Mouse (Mus musculus) testis, postnatal 14 days (tissue): ENCODE measurements at regions not wholly inside any gene's neighbourhood (a gene's known extent, or its start where the extent isn't known, plus 50 kb on each side); places are given as distances from the start of the nearest gene placed in this dataset.

Source experiments
- DNase-seq: peaks from one replicate; pipeline ENCODE4 v3.0.0; 2021; ENCODE audit warnings: low spot score

DNA sequence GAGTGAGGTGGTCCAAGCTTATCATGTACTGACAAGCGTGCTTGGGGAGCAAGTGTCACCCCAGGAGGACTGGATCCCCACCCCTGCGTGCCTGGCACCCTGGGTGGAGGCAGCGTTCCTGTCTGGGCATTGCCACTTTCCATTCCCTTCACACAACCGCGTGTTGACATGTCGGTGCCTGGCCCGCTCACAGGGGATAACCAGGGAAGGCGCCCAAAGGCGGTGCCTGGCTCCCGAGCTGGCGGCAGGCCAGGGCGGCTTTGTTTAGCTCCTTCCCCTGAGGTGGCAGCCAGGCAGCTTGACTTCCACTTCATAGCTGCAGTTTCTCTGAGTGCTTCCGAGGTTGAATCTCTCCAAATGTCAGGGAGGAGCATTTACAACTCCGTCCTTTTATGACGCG, 318.7 kb upstream of the 4930535I16Rik start:
- DNase-seq, result no peak

GRCm38 (mm10) chr4:124228537-124228936, 310.7 kb upstream of the 4930535I16Rik start:
- peak; percentile 73 for DNase-seq

- DNase-seq, result no peak
Measured at GRCm38 (mm10) chr4:124223646-124224500, 306.1 kb upstream of the 4930535I16Rik start.

DNA sequence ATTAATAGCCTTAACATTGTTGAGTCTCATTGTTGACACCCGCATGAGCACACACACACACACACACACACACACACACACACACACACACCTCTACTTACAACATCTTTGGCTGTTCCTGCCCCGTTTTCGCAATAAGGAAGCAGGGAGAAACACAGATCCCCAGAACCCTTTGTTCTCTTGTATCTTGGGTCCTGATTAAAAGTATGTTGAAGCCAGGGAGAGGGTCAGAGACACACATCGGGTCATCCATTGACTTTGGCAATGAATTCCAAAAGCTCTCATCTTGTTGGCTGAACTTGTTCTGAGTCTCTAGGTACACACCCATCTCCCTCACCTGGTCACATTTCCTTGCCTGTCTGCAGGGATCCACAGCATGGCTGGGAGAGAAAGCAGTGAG, 303.9 kb upstream of the 4930535I16Rik start:
- no peak for DNase-seq

- peak; percentile 12 for DNase-seq
Measured at GRCm38 (mm10) chr4:124217206-124217605, 299.4 kb upstream of the 4930535I16Rik start.

GRCm38 (mm10) chr4:124216351-124216750, 298.5 kb upstream of the 4930535I16Rik start:
- no peak for DNase-seq

DNA sequence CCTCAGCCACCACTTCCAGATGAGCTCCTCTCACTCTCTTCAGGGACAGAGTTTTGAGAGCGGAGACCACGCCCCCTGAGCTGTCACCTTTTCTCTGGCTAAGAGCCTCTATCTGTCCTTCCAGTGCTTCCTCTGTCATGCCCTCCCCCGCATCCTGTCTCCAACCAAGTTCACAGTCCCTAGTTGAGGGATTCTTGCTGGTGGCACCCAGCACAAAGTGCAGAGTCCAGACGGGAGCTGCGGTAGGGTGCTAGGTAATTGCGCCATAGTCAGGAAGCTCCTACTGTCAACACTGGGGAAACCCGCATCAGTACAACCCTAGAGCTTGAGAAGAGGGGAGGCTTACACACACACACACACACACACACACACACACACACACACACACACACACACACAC, 297.3 kb upstream of the 4930535I16Rik start:
- no peak for DNase-seq

DNA sequence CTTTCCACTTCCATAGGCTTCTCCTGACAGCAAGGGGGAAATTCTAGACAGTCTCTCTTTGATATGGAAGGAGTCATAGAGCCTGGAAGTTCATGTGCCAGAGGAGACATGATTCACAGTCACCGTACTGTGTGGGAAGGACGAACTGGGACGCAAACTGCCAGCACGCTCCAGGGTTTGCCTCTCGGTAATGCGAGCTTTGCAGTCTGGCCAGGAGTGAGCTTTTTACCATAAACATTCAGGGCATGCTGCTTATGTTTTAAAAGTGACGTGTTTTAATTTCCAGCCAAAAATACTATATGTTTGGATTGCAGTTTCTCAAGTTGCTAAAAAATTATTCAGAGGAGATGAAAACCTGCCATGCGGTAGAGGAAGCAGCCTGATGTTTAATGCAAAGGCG, 292.3 kb upstream of the 4930535I16Rik start:
- no peak for DNase-seq

DNA sequence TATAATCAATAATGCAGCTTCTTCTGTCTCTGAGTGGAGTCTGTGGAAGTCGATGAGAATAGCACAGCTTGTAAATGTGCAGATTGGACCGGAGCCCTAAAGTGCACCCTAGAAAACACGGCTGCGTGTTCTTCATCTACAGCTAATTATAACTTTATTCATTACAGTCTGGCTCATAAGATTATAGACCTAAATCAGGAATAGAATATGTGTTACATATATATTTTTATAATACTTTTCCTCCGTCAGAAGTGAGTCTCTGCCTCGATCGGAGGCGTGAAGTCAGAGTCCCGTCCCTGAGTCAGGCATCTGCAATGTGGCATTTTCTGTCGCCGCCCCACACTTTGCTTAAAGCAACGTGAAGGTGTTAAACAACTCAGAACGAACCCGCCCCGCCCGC, 288.7 kb upstream of the 4930535I16Rik start:
- DNase-seq, result no peak

GRCm38 (mm10) chr4:124203736-124204135, 285.9 kb upstream of the 4930535I16Rik start:
- peak; percentile 28 for DNase-seq

DNA sequence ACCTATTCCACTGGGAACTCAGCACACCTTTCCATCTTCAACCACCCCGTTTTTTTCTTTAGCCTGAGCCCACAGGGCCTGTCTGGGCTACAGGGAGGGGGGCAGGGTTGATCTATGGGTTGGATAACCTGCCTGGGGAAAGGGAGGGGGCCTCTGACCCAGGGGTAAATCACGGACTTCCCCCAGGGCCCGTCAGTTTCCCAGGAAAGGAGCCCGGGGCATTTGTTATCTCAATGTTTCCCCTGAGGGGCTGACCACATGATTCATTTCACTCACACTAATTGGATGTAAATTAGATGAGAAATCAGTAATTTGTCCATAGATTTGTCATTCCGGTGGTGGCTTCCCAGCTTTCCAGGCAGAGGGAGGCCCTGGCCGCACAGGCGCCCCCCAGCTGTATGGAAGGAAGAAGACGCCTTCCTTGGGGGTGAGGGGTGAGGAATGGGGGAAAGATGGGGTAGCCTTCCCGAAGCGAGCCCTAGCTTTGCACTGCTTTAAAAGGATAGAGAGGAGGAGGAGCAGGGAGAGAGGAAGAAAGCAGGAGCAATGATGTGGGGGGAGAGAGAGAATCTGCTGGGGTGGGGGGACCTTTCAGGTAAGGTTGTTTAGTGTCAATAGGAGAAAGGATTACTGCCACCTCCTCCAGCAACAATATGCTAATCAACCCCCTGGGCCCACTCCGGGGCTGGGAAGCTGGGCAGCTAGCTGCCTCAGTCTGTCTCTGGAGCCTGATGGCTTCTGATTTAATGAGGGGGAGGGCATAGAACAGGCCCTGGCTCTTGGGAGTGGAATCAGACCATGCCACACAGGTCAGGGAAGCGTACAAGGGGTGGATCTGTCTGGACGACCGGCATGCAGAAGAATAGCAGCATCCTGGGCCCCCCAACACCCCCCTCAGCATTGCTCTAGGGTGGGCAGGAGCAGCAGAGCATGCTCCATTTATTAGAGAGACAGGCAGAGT, 282.3 kb upstream of the 4930535I16Rik start:
- no peak for DNase-seq

- DNase-seq, result no peak
Measured at GRCm38 (mm10) chr4:124198832-124199231, 281.0 kb upstream of the 4930535I16Rik start.

DNA sequence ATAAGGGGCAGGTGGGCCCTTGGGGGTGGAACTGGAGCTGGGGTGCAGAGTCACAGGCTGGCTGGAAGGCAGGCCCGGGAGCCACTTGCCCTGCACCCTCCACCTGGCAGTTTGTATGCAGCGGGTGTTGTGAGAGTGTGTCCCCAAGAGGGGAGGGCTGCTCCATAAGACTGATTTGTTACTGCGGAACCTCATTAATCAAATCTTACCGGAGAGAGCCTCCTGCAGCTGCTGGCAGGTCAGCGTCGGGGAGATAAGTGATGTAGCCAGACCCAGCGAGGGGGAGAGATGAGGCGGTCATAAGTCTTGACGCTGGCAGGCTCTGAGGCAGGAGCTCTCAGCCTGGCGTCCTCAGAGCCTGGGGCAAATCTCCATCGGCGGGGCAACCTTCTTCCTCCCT, 278.9 kb upstream of the 4930535I16Rik start:
- no peak for DNase-seq

DNA sequence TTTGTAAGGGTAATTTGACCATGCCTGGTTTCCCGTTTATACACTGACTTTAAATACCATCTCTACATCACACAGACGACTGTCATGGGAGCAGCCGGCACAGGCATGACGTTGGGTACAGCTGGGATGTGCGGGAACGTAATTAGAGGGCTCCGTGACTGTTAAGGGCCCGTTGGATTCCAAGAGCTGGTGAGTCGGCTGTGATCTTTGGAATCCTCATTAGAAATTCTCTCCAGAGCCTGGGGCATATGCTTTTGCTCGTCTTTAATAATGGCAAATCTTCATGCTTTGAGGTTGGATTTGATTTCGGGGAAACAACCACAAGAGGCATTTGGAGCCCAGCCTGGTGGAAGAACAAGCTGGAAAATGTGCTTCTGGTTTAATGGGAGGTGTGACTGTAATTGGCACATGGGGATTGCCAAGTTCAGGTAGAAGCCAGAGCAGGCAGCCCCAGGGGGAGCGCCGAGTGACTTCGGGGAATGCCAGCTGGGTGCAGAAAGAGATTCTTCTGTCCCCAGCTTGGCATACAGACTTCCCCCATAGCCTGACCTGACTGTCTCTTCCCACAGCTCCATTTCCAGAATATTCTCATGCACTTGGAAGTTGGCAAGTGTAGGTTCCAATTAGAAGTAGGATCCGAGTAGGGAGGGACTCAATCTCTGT, 275.4 kb upstream of the 4930535I16Rik start:
- no peak for DNase-seq

- no peak for DNase-seq
Measured at GRCm38 (mm10) chr4:124190775-124191174, 273.0 kb upstream of the 4930535I16Rik start.

- DNase-seq, result no peak
Measured at GRCm38 (mm10) chr4:124189993-124190385, 272.2 kb upstream of the 4930535I16Rik start.

DNA sequence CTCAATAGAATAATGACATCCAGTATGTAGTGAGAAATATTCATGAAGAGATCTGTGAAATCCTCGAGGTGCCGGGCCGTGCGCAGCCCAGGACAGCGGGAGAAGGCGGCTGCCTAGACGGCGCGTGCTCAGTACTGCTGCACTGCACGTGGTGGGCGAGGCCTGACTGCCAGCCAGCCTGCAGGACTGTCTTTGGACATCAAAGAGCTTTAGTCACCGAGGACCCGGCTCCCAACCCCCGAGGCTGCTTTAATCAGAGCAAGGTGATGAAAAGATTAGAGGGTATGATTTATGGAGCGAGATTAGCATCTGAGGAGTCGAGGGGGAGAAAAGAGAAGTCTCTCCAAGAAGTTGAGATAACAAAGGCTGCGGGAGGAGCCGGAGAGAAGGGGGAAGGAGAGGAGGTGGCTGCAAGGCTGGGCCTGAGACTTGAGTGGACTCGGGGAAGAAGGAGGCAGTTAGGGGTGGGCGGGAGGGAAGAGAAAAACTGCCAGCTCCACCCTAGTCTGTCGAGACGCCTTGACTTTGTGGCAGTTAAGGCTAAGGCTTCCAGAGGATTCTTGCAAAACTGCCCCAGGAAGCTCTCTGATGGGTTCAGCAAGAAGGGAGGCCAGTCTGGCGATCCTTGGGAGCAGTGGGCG, 271.6 kb upstream of the 4930535I16Rik start:
- DNase-seq, result peak; percentile 32

- no peak for DNase-seq
Measured at GRCm38 (mm10) chr4:124187108-124187507, 269.3 kb upstream of the 4930535I16Rik start.

DNA sequence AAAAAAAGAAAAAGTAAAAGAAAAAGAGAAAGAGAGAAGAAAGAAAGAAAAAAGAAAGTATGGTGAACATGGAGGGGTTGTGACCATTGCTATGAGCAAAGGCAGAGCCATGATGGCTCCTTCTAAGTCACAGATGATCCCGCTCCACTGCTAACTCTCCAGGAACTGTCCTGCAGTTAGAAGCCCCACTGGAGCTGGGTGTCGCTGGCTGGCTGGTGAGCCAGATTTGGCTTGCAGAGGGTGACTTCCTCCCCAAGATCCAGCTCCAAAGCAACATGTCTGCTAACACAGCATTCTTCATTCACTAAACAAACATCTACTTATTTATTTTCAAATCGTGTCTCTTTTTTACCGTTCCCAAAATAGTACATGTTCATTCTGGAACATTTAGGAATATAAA, 263.5 kb upstream of the 4930535I16Rik start:
- no peak for DNase-seq

- no peak for DNase-seq
Measured at GRCm38 (mm10) chr4:124178401-124179018, 260.7 kb upstream of the 4930535I16Rik start.

GRCm38 (mm10) chr4:124175531-124175930, 257.7 kb upstream of the 4930535I16Rik start:
- no peak for DNase-seq
